Mouse (Mus musculus) kidney, adult 18-20 months (tissue): ENCODE results near the gene Mex3d.
"Not testable (repeated sequence)": the region's sequence is repeated elsewhere in the genome, so short reads cannot be mapped to it uniquely, and the experiment has no call there.

Experiments used
- DNase-seq: peaks from one replicate; pipeline ENCODE4 v3.0.0; 2021

Gene Mex3d

GRCm38 (mm10) chr10:80355431-80355830 is 32.0 kb downstream of the Mex3d start:
- no peak for DNase-seq

- DNase-seq, result no peak
These were observed 34.7 kb downstream of the Mex3d start for GRCm38 (mm10) chr10:80352727-80353126.

GRCm38 (mm10) chr10:80351896-80352295 is 35.6 kb downstream of the Mex3d start:
- peak; percentile 63 for DNase-seq

- DNase-seq, result peak; percentile 92
These were observed 37.2 kb downstream of the Mex3d start for GRCm38 (mm10) chr10:80350292-80350691.

GRCm38 (mm10) chr10:80348981-80349380 is 38.5 kb downstream of the Mex3d start:
- DNase-seq, result no peak

- peak; percentile 62 for DNase-seq
These were observed 39.1 kb downstream of the Mex3d start, which contains the start of gene Adamtsl5 for GRCm38 (mm10) chr10:80348244-80348781. TSS of gene Adamtsl5 (minus strand) at chr10:80348412.

GRCm38 (mm10) chr10:80347514-80347967 is 39.9 kb downstream of the Mex3d start:
- peak; percentile 18 for DNase-seq

GRCm38 (mm10) chr10:80345929-80346328 is 41.5 kb downstream of the Mex3d start:
- not testable (repeated sequence) for DNase-seq

GRCm38 (mm10) chr10:80345122-80345521 is 42.3 kb downstream of the Mex3d start:
- peak; percentile 21 for DNase-seq

GRCm38 (mm10) chr10:80344131-80344661 is 43.3 kb downstream of the Mex3d start:
- DNase-seq, result peak; percentile 26

GRCm38 (mm10) chr10:80343425-80343895 is 44.0 kb downstream of the Mex3d start:
- no peak for DNase-seq

GRCm38 (mm10) chr10:80342749-80343424 is 44.6 kb downstream of the Mex3d start:
- peak; percentile 39 for DNase-seq

- DNase-seq, result no peak
These were observed 45.1 kb downstream of the Mex3d start for GRCm38 (mm10) chr10:80342305-80342748.

GRCm38 (mm10) chr10:80341491-80342304 is 45.8 kb downstream of the Mex3d start:
- DNase-seq, result no peak

- DNase-seq, result peak; percentile 10
These were observed 46.4 kb downstream of the Mex3d start for GRCm38 (mm10) chr10:80341026-80341425.

GRCm38 (mm10) chr10:80339941-80340750 is 47.3 kb downstream of the Mex3d start:
- DNase-seq, result peak; percentile 89

- DNase-seq, result no peak
These were observed 51.2 kb downstream of the Mex3d start for GRCm38 (mm10) chr10:80336263-80336662.

GRCm38 (mm10) chr10:80332525-80332989 is 54.9 kb downstream of the Mex3d start:
- no peak for DNase-seq

GRCm38 (mm10) chr10:80331636-80332524 is 55.6 kb downstream of the Mex3d start:
- no peak for DNase-seq

GRCm38 (mm10) chr10:80330888-80331287 is 56.6 kb downstream of the Mex3d start:
- DNase-seq, result no peak
